Mouse (Mus musculus) MEL (cell line): ENCODE measurements around the gene Aco2.

Experiments used
- BHLHE40 ChIP-seq: IDR thresholded peaks from 2 replicates; pipeline ENCODE4 v1.6.1; 2012; ENCODE audit warnings: low read depth, mild to moderate bottlenecking, inconsistent platforms, low read length, improper control_type of control experiment, borderline replicate concordance
- CTCF ChIP-seq, 3 experiments: IDR thresholded peaks in 2 of 3; conservative IDR thresholded peaks in 1 of 3; 2 replicates each; pipeline ENCODE4 v1.5.1; 2011 to 2012; ENCODE audit warnings: low read length in 3 of 3, low read depth in 2 of 3, mild to moderate bottlenecking in 2 of 3, improper control_type of control experiment in 1 of 3, inconsistent platforms in 1 of 3, mixed read lengths in 1 of 3, moderate library complexity in 1 of 3; ENCODE audit not compliant: control insufficient read depth in 1 of 3, insufficient read depth in 1 of 3, poor library complexity in 1 of 3, severe bottlenecking in 1 of 3
- ELF1 ChIP-seq: IDR thresholded peaks from 2 replicates; pipeline ENCODE4 v1.6.1; 2014; ENCODE audit warnings: low read depth, mild to moderate bottlenecking, inconsistent platforms, low read length, improper control_type of control experiment, moderate library complexity
- GATA1 ChIP-seq: IDR thresholded peaks from 2 replicates; pipeline ENCODE4 v1.6.1; 2011; ENCODE audit warnings: low read depth, low read length, improper control_type of control experiment
- POLR2A ChIP-seq, 2 experiments: IDR thresholded peaks; 2 replicates each; pipeline ENCODE4 v1.6.1; 2011 to 2012; ENCODE audit warnings: low read length in 2 of 2, mild to moderate bottlenecking in 2 of 2, control low read depth in 1 of 2, improper control_type of control experiment in 1 of 2, low read depth in 1 of 2, moderate library complexity in 1 of 2; ENCODE audit not compliant: control insufficient read depth in 1 of 2, insufficient read depth in 1 of 2, poor library complexity in 1 of 2
- TBP ChIP-seq: IDR thresholded peaks from 2 replicates; pipeline ENCODE4 v1.8.0; 2011; ENCODE audit warnings: low read depth, low read length, improper control_type of control experiment
- ZC3H11A ChIP-seq: IDR thresholded peaks from 2 replicates; pipeline ENCODE4 v1.6.1; 2012; ENCODE audit warnings: low read depth, mild to moderate bottlenecking, inconsistent platforms, low read length, improper control_type of control experiment

DNA sequence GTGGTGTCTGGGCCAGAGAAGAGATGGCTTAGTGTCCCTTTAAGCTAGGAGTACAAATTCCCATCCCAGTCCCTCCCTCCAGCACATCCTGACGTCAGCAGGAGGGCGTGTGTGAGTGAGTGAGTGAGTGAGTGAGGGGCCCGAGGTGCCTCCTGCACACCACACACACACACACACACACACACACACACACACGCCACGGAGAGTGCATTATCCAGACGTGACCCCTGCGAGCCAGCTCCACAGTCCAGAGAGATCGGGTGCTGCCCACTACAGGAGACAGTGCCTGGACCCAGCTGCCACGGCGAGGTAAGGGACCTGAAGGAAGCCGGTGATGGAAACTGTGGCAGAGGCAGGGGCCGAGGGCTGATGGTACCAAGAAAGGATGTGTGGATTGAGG, 64.6 kb downstream of the Aco2 start, which contains the start of gene Csdc2:
- no peak for TF ChIP-seq CTCF (IDR thresholded peaks at IDR 0.05 in 2 of 3, conservative IDR thresholded peaks at IDR 0.05 in 1 of 3; ENCODE audit: control insufficient read depth in 1 of 3, insufficient read depth in 1 of 3, low read depth in 2 of 3, low read length in 3 of 3, poor library complexity in 1 of 3, severe bottlenecking in 1 of 3)
- no peak for TF ChIP-seq POLR2A (IDR thresholded peaks at IDR 0.05; ENCODE audit: control insufficient read depth in 1 of 2, insufficient read depth in 1 of 2, low read depth in 1 of 2, low read length in 2 of 2, poor library complexity in 1 of 2)
- TF ChIP-seq ZC3H11A = no peak
- no peak for TF ChIP-seq GATA1
- no peak for TF ChIP-seq BHLHE40
- no peak for TF ChIP-seq TBP
- TF ChIP-seq ELF1 = no peak
